Mouse (Mus musculus) layer of hippocampus, adult 2 months (tissue): Measurements from ENCODE around the gene Vwa3b. TPM values are rescaled to one million over a fixed set of nuclear protein-coding genes. Genes with fewer than 3 reads are reported as not detected.

Experiments
- DNase-seq, 2 experiments: peaks; one replicate each; pipeline ENCODE4 v3.0.0; 2022; ENCODE audit warnings: low spot score in 2 of 2
- H3K27ac ChIP-seq: fragments of 200-600 bp; 2 replicates; pipeline ENCODE4 v1.8.1; 2022
- H3K4me3 ChIP-seq: fragments of 200-600 bp; 2 replicates; pipeline ENCODE4 v1.8.1; 2022; ENCODE audit warnings: mild to moderate bottlenecking
- CTCF ChIP-seq: fragments of 200-600 bp; conservative IDR thresholded peaks from 2 replicates; pipeline ENCODE4 v1.8.1; 2022; ENCODE audit warnings: antibody characterized with exemption, mild to moderate bottlenecking, moderate library complexity
- total RNA-seq, 2 experiments: library from RNA; stranded (reverse); gene quantifications; 2 replicates each; pipeline ENCODE4 v1.2.3; 2021

The Vwa3b gene
- total RNA-seq, 2 experiments from 2014 or later = 21.0 to 21.9 TPM

DNA sequence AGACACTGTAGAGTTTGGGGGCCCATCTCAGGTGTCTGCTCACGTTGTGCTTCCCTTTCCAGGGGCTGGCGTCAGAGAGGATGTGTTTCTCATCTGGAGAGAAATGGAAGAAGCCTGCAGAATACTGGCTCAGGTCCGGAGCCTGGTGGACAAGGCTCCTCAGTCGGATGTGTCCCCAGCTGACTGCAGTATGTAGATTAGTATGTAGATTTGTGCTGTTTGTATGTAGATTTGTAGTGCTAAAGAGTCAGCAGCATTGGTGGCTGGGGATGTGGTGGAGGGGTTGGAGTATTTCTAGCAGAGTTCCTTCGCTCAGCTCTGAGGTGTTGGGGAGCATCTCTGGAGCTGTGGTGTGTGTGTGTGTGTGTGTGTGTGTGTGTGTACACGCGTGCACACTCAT is 58.8 kb downstream of the Vwa3b start:
- no peak overlapping the region for H3K27ac ChIP-seq
- TF ChIP-seq CTCF = no peak
- no peak overlapping the region for H3K4me3 ChIP-seq
- no peak for DNase-seq

GRCm38 (mm10) chr1:37089191-37089590 is 62.8 kb downstream of the Vwa3b start:
- H3K4me3 ChIP-seq = no peak overlapping the region

GRCm38 (mm10) chr1:37097382-37098093 is 71.1 kb downstream of the Vwa3b start:
- no peak for TF ChIP-seq CTCF
- H3K27ac ChIP-seq = peak overlapping the region; percentile 72
- peak; percentile 48 to 72 for DNase-seq
- H3K4me3 ChIP-seq = no peak overlapping the region

More at GRCm38 (mm10) chr1:37089191-37089590, 62.8 kb downstream of the Vwa3b start:
- no peak for TF ChIP-seq CTCF
- H3K27ac ChIP-seq = peak overlapping the region; percentile 61; the same call in 1 of the 2 replicates
- DNase-seq = no peak

- H3K4me3 ChIP-seq = no peak overlapping the region
- no peak for TF ChIP-seq CTCF
- peak overlapping the region; percentile 72 for H3K27ac ChIP-seq
- no peak for DNase-seq
Observed at GRCm38 (mm10) chr1:37098094-37098555, 71.7 kb downstream of the Vwa3b start.

GRCm38 (mm10) chr1:37100361-37100760 is 74.0 kb downstream of the Vwa3b start:
- Histone ChIP-seq H3K4me3 (no peak overlapping the region; the same call in 1 of the 2 replicates), H3K27ac (peak overlapping the region; percentile 94)
- no peak for TF ChIP-seq CTCF
- DNase-seq = peak; percentile 56 to 73

DNA sequence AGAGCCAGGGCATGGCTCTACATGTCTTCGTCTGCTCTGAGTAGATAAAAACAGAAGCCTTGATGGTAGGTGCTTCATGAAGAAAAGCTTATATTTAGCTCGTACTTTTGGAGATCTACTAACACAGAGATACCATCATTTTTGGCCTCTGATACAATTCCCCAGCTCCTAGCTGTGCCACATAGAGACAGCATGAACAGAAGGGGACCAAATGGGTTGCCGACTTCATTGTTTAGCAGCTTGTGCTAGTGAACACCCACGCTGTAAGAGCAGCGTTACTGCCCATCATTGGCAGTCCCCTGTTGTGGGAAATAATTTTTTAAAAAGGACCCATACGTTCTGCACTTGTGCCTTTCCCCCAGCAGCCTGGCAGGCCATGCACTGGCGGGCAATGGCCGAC is 74.6 kb downstream of the Vwa3b start:
- H3K4me3 ChIP-seq = no peak overlapping the region; the same call in 1 of the 2 replicates
- no peak for TF ChIP-seq CTCF
- DNase-seq = peak; percentile 47 to 60
- H3K27ac ChIP-seq = peak overlapping the region; percentile 94

DNA sequence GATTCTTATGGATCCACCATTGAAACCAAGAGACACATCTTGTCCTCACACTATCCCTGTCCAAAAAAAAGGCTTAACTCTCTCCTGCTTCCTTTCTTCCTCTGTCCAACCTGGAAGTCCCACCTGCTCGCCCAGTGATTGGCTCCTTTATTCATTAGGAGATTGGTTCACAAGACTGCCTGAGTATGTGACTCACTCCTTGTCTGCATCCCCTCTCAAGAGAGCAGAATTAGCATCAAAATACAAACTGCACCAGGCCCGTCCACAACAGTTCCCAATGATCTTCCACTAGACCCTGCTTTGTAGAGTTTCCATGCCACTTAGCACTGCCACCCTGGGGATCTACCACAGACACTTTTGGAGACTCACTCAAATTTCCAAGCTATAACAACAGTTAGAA is 75.3 kb downstream of the Vwa3b start:
- no peak overlapping the region for H3K4me3 ChIP-seq
- no peak for TF ChIP-seq CTCF
- no peak for DNase-seq
- peak overlapping the region; percentile 94 for H3K27ac ChIP-seq

- Histone ChIP-seq H3K27ac (no peak overlapping the region), H3K4me3 (no peak overlapping the region)
- no peak for TF ChIP-seq CTCF
- DNase-seq = no peak
Observed at GRCm38 (mm10) chr1:37105194-37105593, 78.8 kb downstream of the Vwa3b start.

GRCm38 (mm10) chr1:37113781-37114180 is 87.4 kb downstream of the Vwa3b start:
- no peak for DNase-seq
- Histone ChIP-seq H3K27ac (no peak overlapping the region; the same call in 1 of the 2 replicates), H3K4me3 (no peak overlapping the region)
- no peak for TF ChIP-seq CTCF

DNA sequence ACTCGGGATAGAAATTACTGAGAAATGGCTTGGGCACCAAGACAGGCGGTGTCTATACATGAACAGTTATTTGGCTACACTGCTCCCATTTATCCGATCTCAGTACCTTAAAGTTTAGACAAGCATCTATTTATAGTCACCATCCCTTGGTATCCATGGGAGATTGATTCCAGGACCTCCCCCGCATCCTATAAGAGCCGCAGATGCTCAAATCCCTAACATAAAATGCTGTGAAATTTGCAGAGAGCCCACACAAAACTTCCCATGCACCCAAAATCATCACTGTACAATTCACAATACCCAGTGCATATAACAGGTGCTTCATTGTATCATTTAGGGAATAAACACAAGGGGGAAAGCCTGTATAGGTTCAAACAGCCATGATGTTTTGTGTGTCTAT is 89.5 kb downstream of the Vwa3b start:
- DNase-seq = no peak
- Histone ChIP-seq H3K27ac (no peak overlapping the region), H3K4me3 (no peak overlapping the region)
- no peak for TF ChIP-seq CTCF

DNA sequence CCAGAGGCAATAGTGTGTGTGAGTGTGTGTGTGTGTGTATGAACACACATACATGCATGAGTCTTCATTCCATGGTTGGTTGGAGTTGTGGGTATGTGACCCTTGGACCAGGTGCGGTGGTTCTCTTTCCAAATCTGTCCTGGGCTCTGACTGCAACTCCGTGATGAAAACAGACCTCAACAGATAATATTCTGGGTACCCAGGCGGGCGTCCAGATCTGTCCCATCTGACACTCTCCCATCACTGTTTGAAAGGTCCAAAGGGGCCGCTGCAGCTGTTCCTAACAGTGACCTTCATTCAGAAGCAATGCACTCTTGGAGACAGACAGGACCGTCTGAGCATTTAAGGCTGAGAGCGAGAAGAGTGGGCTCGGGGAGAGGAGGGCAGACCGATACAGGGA is 90.2 kb downstream of the Vwa3b start:
- TF ChIP-seq CTCF = no peak

DNA sequence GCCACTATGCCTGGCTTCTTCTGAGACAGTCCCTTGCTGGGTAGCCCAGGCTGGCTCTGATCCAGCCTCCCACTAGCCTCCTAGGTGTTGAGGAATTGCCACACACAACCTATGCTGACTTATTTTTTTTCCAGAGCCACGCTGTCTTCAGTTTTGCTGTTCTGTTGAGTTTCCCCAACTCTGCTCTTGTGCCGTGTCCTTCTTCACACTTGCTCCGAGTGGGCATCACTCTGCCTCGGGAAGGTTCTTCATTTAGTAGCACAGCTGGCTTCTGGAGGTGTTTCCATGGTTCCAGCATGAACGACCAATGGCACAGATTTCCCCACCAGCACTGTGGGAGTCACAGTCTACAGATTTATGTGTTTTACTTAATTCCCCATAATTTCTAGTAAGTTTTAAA is 91.6 kb downstream of the Vwa3b start:
- Histone ChIP-seq H3K4me3 (no peak overlapping the region), H3K27ac (no peak overlapping the region)
- TF ChIP-seq CTCF = no peak
- DNase-seq = no peak

More for the DNA sequence above, 90.2 kb downstream of the Vwa3b start:
- Histone ChIP-seq H3K27ac (no peak overlapping the region), H3K4me3 (no peak overlapping the region)
- no peak for DNase-seq

- no peak for DNase-seq
- TF ChIP-seq CTCF = no peak
- Histone ChIP-seq H3K4me3 (no peak overlapping the region), H3K27ac (peak overlapping the region; percentile 64)
Observed at GRCm38 (mm10) chr1:37122306-37122705, 95.9 kb downstream of the Vwa3b start.

DNA sequence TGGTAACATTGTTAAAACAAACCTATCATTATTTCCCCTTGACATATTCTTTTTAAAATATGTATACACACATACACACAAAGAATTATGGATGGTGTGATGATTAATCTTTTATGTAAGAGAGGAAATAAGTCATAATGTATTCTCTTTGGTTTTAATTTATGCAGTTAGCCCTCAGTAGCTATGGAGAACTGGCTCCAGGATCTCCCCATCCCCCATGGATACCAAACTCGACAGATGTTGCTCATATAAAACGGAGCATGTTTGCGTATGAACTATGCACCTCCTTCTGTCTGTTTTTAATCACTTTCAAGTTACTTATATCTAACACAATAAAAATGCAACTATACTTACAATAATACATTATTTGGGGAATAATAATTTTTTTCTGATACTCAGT is 96.4 kb downstream of the Vwa3b start:
- no peak for DNase-seq
- Histone ChIP-seq H3K27ac (peak overlapping the region; percentile 64), H3K4me3 (no peak overlapping the region)
- no peak for TF ChIP-seq CTCF
